Comparison of ENCODE assay signal across 9 mouse cellular contexts in the genomic region with DNA sequence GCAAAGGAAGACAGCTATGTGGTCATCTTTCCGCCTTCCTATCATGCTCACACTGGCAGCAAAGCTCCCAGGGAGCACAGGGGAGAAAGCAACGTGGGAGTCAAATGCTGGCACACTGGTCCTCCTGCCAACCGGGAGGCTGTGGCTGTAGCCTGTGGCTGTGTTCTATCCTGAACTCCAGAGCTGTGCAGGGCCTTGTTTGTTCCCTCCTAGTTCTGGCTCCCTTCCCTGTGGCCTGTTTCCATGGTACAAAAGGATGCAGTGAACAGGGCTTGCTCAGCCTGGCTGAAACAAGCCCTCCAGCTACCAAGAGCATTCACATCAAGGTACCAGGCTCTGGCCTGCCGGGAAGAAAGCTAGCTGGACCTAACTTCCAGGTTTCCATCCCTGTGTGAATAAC. TPM values are rescaled to one million over a fixed set of nuclear protein-coding genes. Genes with fewer than 3 reads are reported as not detected.
DNase-seq lines count a peak whose midpoint lies in the region; ATAC-seq lines count a peak whose summit lies in the region.
"Had no signal": no experiment of that assay in that cellular context is flagged by ENCODE, and none has a peak within 500 bp of the region (broad histone marks: within the 10 kb centered on the region; RNA-seq: fewer than 3 reads in every experiment).

No protein-coding gene starts in this region.

- H3K4me2 ChIP-seq in midbrain, embryonic 16.5 days (ENCODE audit: low read length) = no peak overlapping the region

- no peaks in the 10 kb centered on the region for H3K27me3 ChIP-seq in heart, embryonic 10.5 days (ENCODE audit: insufficient read depth, poor library complexity, severe bottlenecking)
- no peaks in the 10 kb centered on the region for H3K27me3 ChIP-seq in midbrain, embryonic 16.5 days (ENCODE audit: control insufficient read depth, insufficient read depth, low read depth, low read length)
- H3K27me3 ChIP-seq: CH12.LX had no signal

- DNase-seq in heart, adult 11 months = peak; percentile 90
- no peak for DNase-seq in heart, embryonic 10.5 days (ENCODE audit: low spot score)
- DNase-seq in cerebellum, adult 11-12 months = peak; percentile 83
- peak; percentile 17 for DNase-seq in kidney, postnatal 14 days
- DNase-seq in lung, postnatal 10 days = no peak
- no peak for DNase-seq in urinary bladder, postnatal 25 days (ENCODE audit: low spot score)

- H3K4me3 ChIP-seq in heart, embryonic 10.5 days = no peak overlapping the region
- H3K4me3 ChIP-seq in midbrain, embryonic 16.5 days (ENCODE audit: low read depth, low read length) = no peak overlapping the region

- H3K36me3 ChIP-seq in heart, embryonic 10.5 days = peaks cover 45% of the 10 kb centered on the region
- 0 out of 2 replicates have a peak, but pooled peaks cover 2% of the 10 kb centered on the region for H3K36me3 ChIP-seq in midbrain, embryonic 16.5 days (ENCODE audit: control insufficient read depth, insufficient read depth, low read length)

- WGBS in heart, embryonic 10.5 days = 74% methylated on average over 4 of the region's 4 CpGs
- 58% methylated on average over 4 of the region's 4 CpGs for WGBS in midbrain, embryonic 16.5 days

- no peak overlapping the region for H3K9ac ChIP-seq in midbrain, embryonic 16.5 days (ENCODE audit: low read depth, low read length)

- no peaks in the 10 kb centered on the region for H3K9me3 ChIP-seq in heart, embryonic 10.5 days
- no peaks in the 10 kb centered on the region for H3K9me3 ChIP-seq in midbrain, embryonic 16.5 days (replicated peaks; ENCODE audit: control insufficient read depth, low read length, poor library complexity, severe bottlenecking)

- H3K4me1 ChIP-seq in heart, embryonic 10.5 days = no peaks in the 10 kb centered on the region
- H3K4me1 ChIP-seq in midbrain, embryonic 16.5 days (ENCODE audit: control insufficient read depth, insufficient read depth, low read length) = peaks cover 3% of the 10 kb centered on the region; the same call in 1 of the 2 replicates

- no peak overlapping the region for H3K27ac ChIP-seq in heart, embryonic 10.5 days
- peak overlapping the region; percentile 68 for H3K27ac ChIP-seq in midbrain, embryonic 16.5 days (ENCODE audit: low read length)

- peak; percentile 87 for ATAC-seq in midbrain, embryonic 16.5 days
- ATAC-seq in megakaryocyte progenitor cell, adult 5-6 weeks (replicated peaks; ENCODE audit: poor library complexity) = no peak

RNA-seq across cellular contexts. Expression of gene Fan1, which starts 22.8 kb away (rescaled TPM):
- 5.3 and 6.6 TPM in 2 replicates for polyA plus RNA-seq in heart, embryonic 10.5 days (2016; fragmentation: Nextera tagmentation; extraction: Ambion mirVana)
- 5.1 and 7.1 TPM in 2 replicates for polyA plus RNA-seq in midbrain, embryonic 16.5 days (2015; fragmentation: Nextera tagmentation; extraction: Ambion mirVana)
- total RNA-seq in megakaryocyte progenitor cell, adult 5-6 weeks (2015) = 1.9 and 3.2 TPM in 2 replicates
- 4.8 and 5.0 TPM in 2 replicates for total RNA-seq in megakaryocyte progenitor cell, adult 5-6 weeks (2017)

RNA-seq across cellular contexts. Expression of gene Mphosph10, which starts 41.0 kb away (rescaled TPM):
- polyA plus RNA-seq in heart, embryonic 10.5 days (2016; fragmentation: Nextera tagmentation; extraction: Ambion mirVana) = 30.8 and 47.8 TPM in 2 replicates
- 22.6 and 28.3 TPM in 2 replicates for polyA plus RNA-seq in midbrain, embryonic 16.5 days (2015; fragmentation: Nextera tagmentation; extraction: Ambion mirVana)
- 99.9 and 108 TPM in 2 replicates for total RNA-seq in megakaryocyte progenitor cell, adult 5-6 weeks (2015)
- 130 and 173 TPM in 2 replicates for total RNA-seq in megakaryocyte progenitor cell, adult 5-6 weeks (2017)

RNA-seq across cellular contexts. Expression of gene Mcee, which starts 41.3 kb away (rescaled TPM):
- 58.2 and 73.7 TPM in 2 replicates for polyA plus RNA-seq in heart, embryonic 10.5 days (2016; fragmentation: Nextera tagmentation; extraction: Ambion mirVana)
- polyA plus RNA-seq in midbrain, embryonic 16.5 days (2015; fragmentation: Nextera tagmentation; extraction: Ambion mirVana) = 36.7 and 43.8 TPM in 2 replicates
- total RNA-seq in megakaryocyte progenitor cell, adult 5-6 weeks (2015) = 98.9 and 122 TPM in 2 replicates
- total RNA-seq in megakaryocyte progenitor cell, adult 5-6 weeks (2017) = 145 and 155 TPM in 2 replicates

Comparison
In these comparisons a context has a peak if more than half of its experiments do, and no peak if none do; other contexts are left out.
1. DNase-seq: peak in heart, adult 11 months (single experiment), cerebellum, adult 11-12 months (single experiment) and kidney, postnatal 14 days (single experiment); none in heart, embryonic 10.5 days (single experiment), lung, postnatal 10 days (single experiment) and urinary bladder, postnatal 25 days (single experiment).